25 mouse cellular contexts compared by ENCODE assay signal in genomic region chrX:111460166-111460565, GRCm38 (mm10).
A peak's percentile ranks its signal among the peaks of the same experiment; 100 is the strongest.
DNase-seq lines count a peak whose midpoint lies in the region; ATAC-seq and TF ChIP-seq lines count a peak whose summit lies in the region.
"Had no signal": no experiment of that assay in that cellular context is flagged by ENCODE, and none has a peak within 500 bp of the region (broad histone marks: within the 10 kb centered on the region; RNA-seq: fewer than 3 reads in every experiment).

No protein-coding gene starts in this region.

- H3K9ac ChIP-seq in hindbrain, embryonic 12.5 days, result no peak overlapping the region
- no peak overlapping the region for H3K9ac ChIP-seq in midbrain, postnatal 0 days (replicated peaks; ENCODE audit: low read length, poor library complexity, severe bottlenecking)
- H3K9ac ChIP-seq in embryonic facial prominence, embryonic 11.5 days (replicated peaks; ENCODE audit: low read length), result no peak overlapping the region
- no peak overlapping the region for H3K9ac ChIP-seq in forebrain, embryonic 11.5 days (ENCODE audit: low read length)
- H3K9ac ChIP-seq: embryonic facial prominence, embryonic 12.5 days; forebrain, postnatal 0 days; limb, embryonic 13.5 days; liver, embryonic 13.5 days had no signal

- DNase-seq in hindbrain, embryonic 10.5 days (ENCODE audit: low spot score), result peak; percentile 7
- DNase-seq in midbrain, postnatal 0 days (ENCODE audit: low spot score), result peak; percentile 0
- no peak for DNase-seq in midbrain, embryonic 10.5 days (ENCODE audit: low spot score)
- DNase-seq in embryonic facial prominence, embryonic 11.5 days (ENCODE audit: low spot score), result peak; percentile 61
- peak; percentile 15 for DNase-seq in lung, postnatal 36 days
- no peak for DNase-seq in forebrain, embryonic 11.5 days (ENCODE audit: low spot score)
- DNase-seq in left cerebral cortex, postnatal 14 days (ENCODE audit: low spot score in 2 of 2), result no peak
- DNase-seq: adrenal gland, postnatal 14 days; cerebellum, adult 11-12 months; cerebellum, postnatal 14 days; forebrain, postnatal 0 days; gastrocnemius, postnatal 10 days; heart, adult 11 months; heart, postnatal 4 days; kidney, adult 2 months; kidney, postnatal 25 days; liver, embryonic 13.5 days had no signal

- H3K27me3 ChIP-seq in hindbrain, embryonic 10.5 days (ENCODE audit: insufficient read depth, poor library complexity, severe bottlenecking), result no peaks in the 10 kb centered on the region
- no peaks in the 10 kb centered on the region for H3K27me3 ChIP-seq in hindbrain, embryonic 12.5 days
- no peaks in the 10 kb centered on the region for H3K27me3 ChIP-seq in midbrain, postnatal 0 days (ENCODE audit: insufficient read depth, low read length)
- H3K27me3 ChIP-seq in midbrain, embryonic 10.5 days (ENCODE audit: low read depth, poor library complexity, severe bottlenecking), result no peaks in the 10 kb centered on the region
- no peaks in the 10 kb centered on the region for H3K27me3 ChIP-seq in embryonic facial prominence, embryonic 11.5 days (ENCODE audit: control insufficient read depth, insufficient read depth, low read length)
- no peaks in the 10 kb centered on the region for H3K27me3 ChIP-seq in forebrain, embryonic 11.5 days (ENCODE audit: control insufficient read depth, insufficient read depth, low read length)
- H3K27me3 ChIP-seq: embryonic facial prominence, embryonic 12.5 days; limb, embryonic 13.5 days; liver, embryonic 13.5 days had no signal

- no peak for TF ChIP-seq CTCF in midbrain, postnatal 0 days (IDR thresholded peaks at IDR 0.05)

- no peaks in the 10 kb centered on the region for H3K36me3 ChIP-seq in hindbrain, embryonic 10.5 days
- H3K36me3 ChIP-seq in hindbrain, embryonic 12.5 days, result no peaks in the 10 kb centered on the region
- H3K36me3 ChIP-seq in midbrain, postnatal 0 days (ENCODE audit: insufficient read depth, low read length), result no peaks in the 10 kb centered on the region
- H3K36me3 ChIP-seq in midbrain, embryonic 10.5 days, result no peaks in the 10 kb centered on the region
- H3K36me3 ChIP-seq in embryonic facial prominence, embryonic 11.5 days (replicated peaks; ENCODE audit: control insufficient read depth, insufficient read depth, low read depth, low read length), result no peaks in the 10 kb centered on the region
- H3K36me3 ChIP-seq in forebrain, embryonic 11.5 days (ENCODE audit: control insufficient read depth, insufficient read depth, low read length), result no peaks in the 10 kb centered on the region
- H3K36me3 ChIP-seq: embryonic facial prominence, embryonic 12.5 days; limb, embryonic 13.5 days; liver, embryonic 13.5 days had no signal

- H3K9me3 ChIP-seq in hindbrain, embryonic 10.5 days, result no peaks in the 10 kb centered on the region
- no peaks in the 10 kb centered on the region for H3K9me3 ChIP-seq in hindbrain, embryonic 12.5 days (replicated peaks)
- H3K9me3 ChIP-seq in midbrain, postnatal 0 days (ENCODE audit: low read length), result no peaks in the 10 kb centered on the region
- H3K9me3 ChIP-seq in midbrain, embryonic 10.5 days (replicated peaks), result no peaks in the 10 kb centered on the region
- no peaks in the 10 kb centered on the region for H3K9me3 ChIP-seq in embryonic facial prominence, embryonic 11.5 days (replicated peaks; ENCODE audit: control insufficient read depth, low read length)
- no peaks in the 10 kb centered on the region for H3K9me3 ChIP-seq in forebrain, embryonic 11.5 days (ENCODE audit: control insufficient read depth, low read length)
- H3K9me3 ChIP-seq: embryonic facial prominence, embryonic 12.5 days; limb, embryonic 13.5 days; liver, embryonic 13.5 days had no signal

- no peak overlapping the region for H3K4me3 ChIP-seq in hindbrain, embryonic 10.5 days
- H3K4me3 ChIP-seq in hindbrain, embryonic 12.5 days, result no peak overlapping the region
- H3K4me3 ChIP-seq in midbrain, postnatal 0 days (ENCODE audit: low read depth, low read length), result no peak overlapping the region
- no peak overlapping the region for H3K4me3 ChIP-seq in midbrain, embryonic 10.5 days
- no peak overlapping the region for H3K4me3 ChIP-seq in embryonic facial prominence, embryonic 11.5 days (ENCODE audit: low read depth, low read length)
- no peak overlapping the region for H3K4me3 ChIP-seq in forebrain, embryonic 11.5 days (ENCODE audit: low read depth, low read length)
- H3K4me3 ChIP-seq: embryonic facial prominence, embryonic 12.5 days; left cerebral cortex, adult 2 months; limb, embryonic 13.5 days; liver, embryonic 13.5 days had no signal

- H3K4me1 ChIP-seq in hindbrain, embryonic 10.5 days (replicated peaks), result no peaks in the 10 kb centered on the region
- no peaks in the 10 kb centered on the region for H3K4me1 ChIP-seq in hindbrain, embryonic 12.5 days
- no peaks in the 10 kb centered on the region for H3K4me1 ChIP-seq in midbrain, postnatal 0 days (ENCODE audit: insufficient read depth, low read length)
- H3K4me1 ChIP-seq in midbrain, embryonic 10.5 days, result no peaks in the 10 kb centered on the region
- H3K4me1 ChIP-seq in embryonic facial prominence, embryonic 11.5 days (ENCODE audit: control insufficient read depth, insufficient read depth, low read length), result no peaks in the 10 kb centered on the region
- H3K4me1 ChIP-seq in forebrain, embryonic 11.5 days (replicated peaks; ENCODE audit: control insufficient read depth, insufficient read depth, low read length), result no peaks in the 10 kb centered on the region
- H3K4me1 ChIP-seq: embryonic facial prominence, embryonic 12.5 days; liver, embryonic 13.5 days had no signal

- ATAC-seq in hindbrain, embryonic 12.5 days (ENCODE audit: low FRiP score), result no peak
- no peak for ATAC-seq in midbrain, postnatal 0 days (ENCODE audit: low FRiP score)
- no peak for ATAC-seq in embryonic facial prominence, embryonic 11.5 days (replicated peaks; ENCODE audit: insufficient number of reproducible peaks, low FRiP score, low TSS enrichment, low read depth)
- no peak for ATAC-seq in forebrain, embryonic 11.5 days (replicated peaks; ENCODE audit: low FRiP score)
- ATAC-seq: activated CD4-positive, CD25-positive, alpha-beta regulatory T cell, adult 4 months; CD4-positive, CD25-positive, alpha-beta regulatory T cell, adult 4 months; forebrain, postnatal 0 days had no signal

- no peak overlapping the region for H3K4me2 ChIP-seq in hindbrain, embryonic 12.5 days (replicated peaks)
- no peak overlapping the region for H3K4me2 ChIP-seq in midbrain, postnatal 0 days (ENCODE audit: low read depth, low read length, poor library complexity, severe bottlenecking)
- H3K4me2 ChIP-seq in embryonic facial prominence, embryonic 11.5 days (ENCODE audit: low read depth, low read length), result no peak overlapping the region
- H3K4me2 ChIP-seq in forebrain, embryonic 11.5 days (ENCODE audit: low read depth, low read length, severe bottlenecking), result no peak overlapping the region
- H3K4me2 ChIP-seq: embryonic facial prominence, embryonic 12.5 days; limb, embryonic 13.5 days; liver, embryonic 13.5 days; midbrain, embryonic 11.5 days had no signal

- intact Hi-C loops in left cerebral cortex, postnatal 14 days (cut with DNase I), result no loop called here

- no peak overlapping the region for H3K27ac ChIP-seq in hindbrain, embryonic 10.5 days
- no peak overlapping the region for H3K27ac ChIP-seq in hindbrain, embryonic 12.5 days
- no peak overlapping the region for H3K27ac ChIP-seq in midbrain, postnatal 0 days (ENCODE audit: low read depth, low read length)
- H3K27ac ChIP-seq in midbrain, embryonic 10.5 days (replicated peaks), result no peak overlapping the region
- no peak overlapping the region for H3K27ac ChIP-seq in embryonic facial prominence, embryonic 11.5 days (replicated peaks; ENCODE audit: low read depth, low read length)
- H3K27ac ChIP-seq in forebrain, embryonic 11.5 days (ENCODE audit: low read depth, low read length), result no peak overlapping the region
- H3K27ac ChIP-seq: embryonic facial prominence, embryonic 12.5 days; left cerebral cortex, adult 2 months; limb, embryonic 13.5 days; liver, embryonic 13.5 days; stomach, postnatal 0 days had no signal

Comparison
In these comparisons a context has a peak if more than half of its experiments do, and no peak if none do; other contexts are left out.
1. DNase-seq: peak in hindbrain, embryonic 10.5 days (single experiment), midbrain, postnatal 0 days (single experiment), embryonic facial prominence, embryonic 11.5 days (single experiment) and lung, postnatal 36 days (single experiment); none in midbrain, embryonic 10.5 days (single experiment), forebrain, embryonic 11.5 days (single experiment) and left cerebral cortex, postnatal 14 days (0 of 2).